Mouse (Mus musculus) heart, embryonic 10.5 days (tissue): ENCODE data around the gene Bahd1. TPM values are rescaled to one million over a fixed set of nuclear protein-coding genes. Genes with fewer than 3 reads are reported as not detected.

Source experiments
- DNase-seq: peaks from one replicate; pipeline ENCODE4 v3.0.0-alpha.2; 2017; ENCODE audit warnings: low spot score
- H3K27ac ChIP-seq: fragments of 300-500 bp; sonication (generic); 2 replicates; pipeline ENCODE4 v1.5.1; 2016; ENCODE audit warnings: mild to moderate bottlenecking
- H3K27me3 ChIP-seq: fragments of 300-500 bp; sonication (generic); 2 replicates; pipeline ENCODE4 v1.6.1; 2016; ENCODE audit warnings: mild to moderate bottlenecking; ENCODE audit not compliant: poor library complexity, insufficient read depth, severe bottlenecking
- H3K36me3 ChIP-seq: fragments of 300-500 bp; sonication (generic); 2 replicates; pipeline ENCODE4 v1.6.1; 2016; ENCODE audit warnings: mild to moderate bottlenecking, moderate library complexity
- H3K4me1 ChIP-seq: fragments of 300-500 bp; sonication (generic); 2 replicates; pipeline ENCODE4 v1.6.1; 2016; ENCODE audit warnings: mild to moderate bottlenecking
- H3K4me3 ChIP-seq: fragments of 300-500 bp; sonication (generic); 2 replicates; pipeline ENCODE4 v1.5.1; 2016; ENCODE audit warnings: mild to moderate bottlenecking, moderate library complexity
- H3K9me3 ChIP-seq: fragments of 300-500 bp; sonication (generic); 2 replicates; pipeline ENCODE4 v1.6.1; 2016; ENCODE audit warnings: mild to moderate bottlenecking, moderate library complexity
- WGBS: fragments of 180-500 bp; shearing (Covaris S2); methylation state at CpG from one replicate; pipeline ENCODE4 v1.1.7; 2016; 5-methylcytosine and 5-hydroxymethylcytosine counted together
- polyA plus RNA-seq: library from polyadenylated mRNA; unstranded; fragments of >200 nt; fragmentation: Nextera tagmentation; extraction: Ambion mirVana; gene quantifications from 2 replicates; pipeline ENCODE4 v1.2.1, GENCODE M21; 2016

Gene Bahd1
- polyA plus RNA-seq, 1 experiment from 2014 or later = 4.4 TPM

GRCm38 (mm10) chr2:118963676-118964012 is 63.5 kb downstream of the Bahd1 start:
- 35% methylated on average over 7 of the region's 7 CpGs for WGBS
- Histone ChIP-seq H3K4me3 (peak overlapping the region; percentile 3; the same call in 1 of the 2 replicates), H3K9me3 (no peaks in the 10 kb centered on the region), H3K27me3 (no peaks in the 10 kb centered on the region), H3K4me1 (peaks cover 14% of the 10 kb centered on the region), H3K36me3 (no peaks in the 10 kb centered on the region), H3K27ac (no peak overlapping the region)
- no peak for DNase-seq

DNA sequence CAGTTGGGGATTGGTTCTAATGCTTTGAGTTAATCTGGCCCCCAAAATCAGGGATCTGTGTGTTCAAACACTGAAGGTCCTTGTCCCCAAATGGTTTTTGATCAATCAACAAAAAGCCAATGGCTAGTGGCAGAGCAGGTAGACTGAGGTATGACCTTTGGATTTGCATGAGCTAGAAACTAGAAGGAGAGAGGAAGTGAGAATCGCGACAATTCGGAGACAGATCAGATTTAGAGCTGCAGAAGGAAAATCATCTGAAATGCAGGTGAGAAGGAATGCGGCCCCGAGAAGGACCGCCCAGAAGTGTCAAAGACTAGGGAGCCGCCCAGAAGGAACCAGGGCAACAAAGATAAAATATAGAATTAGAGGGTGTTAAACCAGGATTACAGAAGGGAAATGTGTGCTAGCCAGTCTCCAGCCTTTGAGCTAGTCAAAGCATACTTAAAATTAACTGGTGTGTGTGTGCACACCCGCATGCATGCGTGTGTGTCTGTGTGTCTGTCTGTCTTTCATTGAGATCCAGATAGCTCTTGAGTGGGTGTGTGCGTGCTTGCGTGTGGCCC is 69.5 kb downstream of the Bahd1 start:
- DNase-seq = no peak
- H3K27me3 ChIP-seq = peaks cover 28% of the 10 kb centered on the region
- no peaks in the 10 kb centered on the region for H3K9me3 ChIP-seq
- H3K36me3 ChIP-seq = no peaks in the 10 kb centered on the region
- 75% methylated on average over 11 of the region's 11 CpGs for WGBS
- H3K4me3 ChIP-seq = no peak overlapping the region
- H3K27ac ChIP-seq = no peak overlapping the region
- H3K4me1 ChIP-seq = no peaks in the 10 kb centered on the region

GRCm38 (mm10) chr2:118972048-118972447 is 71.9 kb downstream of the Bahd1 start:
- Histone ChIP-seq H3K9me3 (no peaks in the 10 kb centered on the region), H3K4me3 (no peak overlapping the region), H3K27me3 (peaks cover 43% of the 10 kb centered on the region)

DNA sequence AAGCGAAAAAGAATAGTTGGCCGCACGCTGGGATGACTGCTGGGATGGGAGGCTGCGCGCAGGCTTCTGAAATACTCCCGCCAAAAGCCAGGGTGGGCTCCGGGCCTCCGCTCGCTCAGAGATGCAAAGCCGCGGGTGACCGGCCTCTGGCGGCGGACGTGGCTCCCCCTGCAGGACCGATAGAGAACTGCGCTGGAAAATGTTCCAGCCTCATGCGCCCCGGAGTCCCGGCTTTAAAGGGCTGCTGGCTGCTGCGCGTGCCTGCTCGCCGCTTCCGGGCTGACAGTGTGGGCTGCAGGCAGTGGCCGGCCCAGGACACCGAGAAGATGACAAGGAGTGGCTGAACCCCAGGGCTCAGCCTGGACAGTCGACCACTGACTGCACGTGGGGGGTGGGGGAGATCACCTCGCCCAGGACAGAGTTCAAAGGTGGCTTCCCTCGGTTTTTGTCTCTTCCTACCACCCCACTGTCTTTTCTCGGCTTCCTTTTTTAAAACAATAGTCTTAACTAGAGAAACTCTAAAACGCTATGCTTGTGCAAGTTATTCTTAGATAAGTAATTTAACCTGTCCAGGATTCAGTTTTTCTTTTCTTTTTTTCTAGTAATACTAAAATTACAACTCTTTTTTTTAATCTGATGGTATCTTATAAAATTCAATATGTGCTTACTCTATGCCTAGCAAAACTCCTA is 72.7 kb downstream of the Bahd1 start:
- peak overlapping the region; percentile 49 for H3K4me3 ChIP-seq
- H3K36me3 ChIP-seq = no peaks in the 10 kb centered on the region
- peaks cover 18% of the 10 kb centered on the region for H3K4me1 ChIP-seq
- peaks cover 51% of the 10 kb centered on the region for H3K27me3 ChIP-seq
- WGBS = 1% methylated on average over 33 of the region's 33 CpGs
- H3K27ac ChIP-seq = peak overlapping the region; percentile 77
- no peaks in the 10 kb centered on the region for H3K9me3 ChIP-seq
- DNase-seq = peak; percentile 95

More at GRCm38 (mm10) chr2:118972048-118972447, 71.9 kb downstream of the Bahd1 start:
- WGBS = 72% methylated on average over 5 of the region's 5 CpGs
- peaks cover 18% of the 10 kb centered on the region for H3K4me1 ChIP-seq
- H3K36me3 ChIP-seq = no peaks in the 10 kb centered on the region
- H3K27ac ChIP-seq = no peak overlapping the region
- DNase-seq = no peak

Other genes starting within 250 kb of the Bahd1 start
- gene Pak6, start 237.1 kb upstream of the Bahd1 start, polyA plus RNA-seq = 1.7 and 4.1 TPM in 2 replicates
- 0.16 and 0.63 TPM in 2 replicates for gene Ankrd63, start 196.4 kb upstream of the Bahd1 start, polyA plus RNA-seq
- 1.4 and 1.6 TPM in 2 replicates for gene Plcb2, start 171.9 kb upstream of the Bahd1 start, polyA plus RNA-seq
- gene Inafm2, start 154.6 kb upstream of the Bahd1 start, polyA plus RNA-seq = 22.6 and 34.8 TPM in 2 replicates
- gene Ccdc9b, start 137.7 kb upstream of the Bahd1 start, polyA plus RNA-seq = 0.94 and 1.8 TPM in 2 replicates
- not detected in 2 replicates for gene Phgr1, start 127.6 kb upstream of the Bahd1 start, polyA plus RNA-seq
- 0.20 and 0.23 TPM in 2 replicates for gene Disp2, start 120.7 kb upstream of the Bahd1 start, polyA plus RNA-seq
- 113 and 127 TPM in 2 replicates for gene Knstrn, start 86.4 kb upstream of the Bahd1 start, polyA plus RNA-seq
- gene Ivd, start 38.4 kb upstream of the Bahd1 start, polyA plus RNA-seq = 67.2 and 82.4 TPM in 2 replicates
- gene Chst14, start 26.1 kb downstream of the Bahd1 start, polyA plus RNA-seq = 18.8 and 20.1 TPM in 2 replicates
- 16.3 and 18.5 TPM in 2 replicates for gene Ccdc32, start 129.0 kb downstream of the Bahd1 start, polyA plus RNA-seq
- gene Rpusd2, start 134.4 kb downstream of the Bahd1 start, polyA plus RNA-seq = 5.1 and 6.2 TPM in 2 replicates
- 36.1 and 36.3 TPM in 2 replicates for gene Knl1, start 146.7 kb downstream of the Bahd1 start, polyA plus RNA-seq
- gene Rad51, start 212.4 kb downstream of the Bahd1 start, polyA plus RNA-seq = 45.1 and 54.8 TPM in 2 replicates